Mouse (Mus musculus) lung, embryonic 16.5 days (tissue): ENCODE data around the gene Ccdc33. TPM values are rescaled to one million over a fixed set of nuclear protein-coding genes. Genes with fewer than 3 reads are reported as not detected.

Experiments
- ATAC-seq: fragments of 200-750 bp; cut with Nextera tagmentation; 2 replicates; pipeline ENCODE4 v1.8.0; 2017; ENCODE audit warnings: low read depth, mild to moderate bottlenecking, moderate library complexity
- H3K27ac ChIP-seq: fragments of 300-500 bp; sonication (generic); 2 replicates; pipeline ENCODE4 v1.5.1; 2014; ENCODE audit warnings: mild to moderate bottlenecking, control low read depth, low read length
- H3K27me3 ChIP-seq: fragments of 300-500 bp; sonication (generic); 2 replicates; pipeline ENCODE4 v1.6.1; 2014; ENCODE audit warnings: low read depth, low read length, mixed read lengths; ENCODE audit not compliant: control insufficient read depth, insufficient read depth
- H3K36me3 ChIP-seq: fragments of 300-500 bp; sonication (generic); 2 replicates; pipeline ENCODE4 v1.6.1; 2014; ENCODE audit warnings: low read length; ENCODE audit not compliant: control insufficient read depth, insufficient read depth
- H3K4me1 ChIP-seq: fragments of 300-500 bp; sonication (generic); replicated peaks from 2 replicates; pipeline ENCODE4 v1.6.1; 2014; ENCODE audit warnings: low read length, mixed read lengths; ENCODE audit not compliant: control insufficient read depth, insufficient read depth
- H3K4me2 ChIP-seq: fragments of 300-500 bp; sonication (generic); 2 replicates; pipeline ENCODE4 v1.6.1; 2014; ENCODE audit warnings: low read depth, low read length, control low read depth
- H3K4me3 ChIP-seq: fragments of 300-500 bp; sonication (generic); 2 replicates; pipeline ENCODE4 v1.5.1; 2014; ENCODE audit warnings: mild to moderate bottlenecking, low read length, control low read depth
- H3K9ac ChIP-seq: fragments of 300-500 bp; sonication (generic); 2 replicates; pipeline ENCODE4 v1.6.1; 2014; ENCODE audit warnings: low read length, control low read depth
- H3K9me3 ChIP-seq: fragments of 300-500 bp; sonication (generic); 2 replicates; pipeline ENCODE4 v1.6.1; 2016; ENCODE audit warnings: low read length; ENCODE audit not compliant: control insufficient read depth
- WGBS: fragments of 180-500 bp; shearing (Covaris S2); extraction: QIAGEN DNeasy Blood & Tissue Kit; methylation state at CpG from one replicate; pipeline ENCODE4 v1.1.7; 2014; 5-methylcytosine and 5-hydroxymethylcytosine counted together
- polyA plus RNA-seq: library from polyadenylated mRNA; unstranded; fragments of >200 nt; fragmentation: Nextera tagmentation; extraction: Ambion mirVana; gene quantifications from 2 replicates; pipeline ENCODE4 v1.2.1, GENCODE M21; 2015

Gene Ccdc33
- polyA plus RNA-seq, 1 experiment from 2014 or later, result 0.68 TPM

DNA sequence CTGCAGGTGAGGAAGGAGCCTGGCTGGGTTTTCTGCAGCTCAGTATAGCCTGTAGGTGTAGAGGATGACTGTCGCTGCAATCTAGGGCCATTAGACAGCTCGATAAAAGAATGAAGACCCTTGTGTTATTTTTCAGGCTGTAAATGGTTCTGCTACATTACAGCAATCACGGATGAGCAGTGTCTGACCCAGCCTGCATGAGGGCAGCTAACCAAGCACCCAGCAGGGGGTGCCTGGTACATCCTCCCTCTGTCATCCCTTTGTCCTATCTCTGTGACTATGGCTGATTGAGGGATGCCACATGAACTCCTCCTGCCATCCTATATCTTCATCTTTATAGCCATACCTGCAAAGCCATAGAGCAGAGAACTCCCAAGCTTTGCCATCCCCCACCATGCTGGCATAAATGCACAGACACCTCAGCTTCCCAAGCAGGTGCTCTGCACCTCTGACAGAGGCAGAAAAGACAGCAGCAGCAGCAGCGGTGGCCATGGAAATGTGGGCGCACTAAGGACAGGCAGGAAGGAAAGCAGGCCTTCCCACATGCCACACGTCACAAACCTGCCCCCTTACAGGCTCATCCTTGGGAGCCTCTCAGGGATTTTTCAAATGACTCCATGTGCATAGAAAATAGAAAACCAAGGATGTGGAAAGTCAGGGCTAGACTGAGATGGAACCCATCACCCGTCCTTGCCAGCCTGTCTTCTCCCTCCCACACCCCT, 31.2 kb downstream of the Ccdc33 start:
- H3K27me3 ChIP-seq, result no peaks in the 10 kb centered on the region
- H3K4me2 ChIP-seq, result no peak overlapping the region
- WGBS, result 66% methylated on average over 7 of the region's 7 CpGs
- H3K9me3 ChIP-seq, result no peaks in the 10 kb centered on the region
- no peak overlapping the region for H3K9ac ChIP-seq
- H3K27ac ChIP-seq, result no peak overlapping the region
- peaks cover 8% of the 10 kb centered on the region for H3K4me1 ChIP-seq
- H3K36me3 ChIP-seq, result no peaks in the 10 kb centered on the region
- ATAC-seq, result no peak
- H3K4me3 ChIP-seq, result no peak overlapping the region

DNA sequence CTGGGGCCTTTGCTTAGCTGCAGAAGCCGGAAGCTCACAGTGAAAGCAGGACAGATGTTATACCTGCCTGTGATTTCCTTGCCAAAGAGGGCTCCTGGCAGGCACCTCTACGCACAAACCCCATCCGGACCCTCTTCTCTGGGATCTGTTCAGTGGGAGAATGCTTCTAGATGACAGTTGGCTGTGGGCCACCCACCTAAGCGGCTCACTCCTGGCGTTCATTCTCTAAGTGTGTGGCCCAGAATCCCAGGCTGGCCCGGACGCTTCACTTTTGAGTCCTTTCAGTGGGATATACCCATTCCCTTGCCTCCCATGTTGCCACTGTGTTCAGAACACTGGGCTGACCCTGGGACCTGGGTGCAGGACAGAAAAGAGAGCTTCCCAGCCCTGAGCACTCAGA, 31.8 kb downstream of the Ccdc33 start:
- no peak for ATAC-seq
- Histone ChIP-seq H3K9ac (no peak overlapping the region), H3K36me3 (no peaks in the 10 kb centered on the region), H3K27ac (no peak overlapping the region), H3K4me2 (no peak overlapping the region), H3K9me3 (no peaks in the 10 kb centered on the region), H3K4me1 (peaks cover 5% of the 10 kb centered on the region), H3K4me3 (no peak overlapping the region), H3K27me3 (no peaks in the 10 kb centered on the region)
- WGBS, result 52% methylated on average over 7 of the region's 7 CpGs

DNA sequence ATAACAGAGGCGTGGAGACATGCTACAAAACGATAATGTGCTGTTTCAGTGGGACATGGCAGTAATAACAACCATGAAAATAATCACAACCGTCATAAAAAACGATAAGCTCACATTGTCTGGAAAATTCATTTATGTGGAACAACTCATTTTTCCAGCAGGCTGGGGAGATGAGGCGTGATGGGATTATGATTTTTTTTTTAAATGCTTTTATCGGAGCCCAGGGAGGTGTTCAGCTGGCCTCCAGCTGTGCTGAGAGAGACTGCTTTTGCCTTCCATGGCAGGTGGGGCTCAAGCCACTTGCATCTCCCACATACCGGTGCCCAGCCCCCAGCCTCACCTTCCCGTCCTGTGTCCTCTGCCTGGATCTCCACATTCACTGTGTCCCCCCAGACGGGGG, 32.4 kb downstream of the Ccdc33 start:
- no peak overlapping the region for H3K4me3 ChIP-seq
- H3K36me3 ChIP-seq, result no peaks in the 10 kb centered on the region
- H3K27me3 ChIP-seq, result no peaks in the 10 kb centered on the region
- WGBS, result 32% methylated on average over 9 of the region's 9 CpGs
- H3K27ac ChIP-seq, result no peak overlapping the region
- H3K4me1 ChIP-seq, result peaks cover 5% of the 10 kb centered on the region
- no peak overlapping the region for H3K9ac ChIP-seq
- H3K4me2 ChIP-seq, result no peak overlapping the region
- no peaks in the 10 kb centered on the region for H3K9me3 ChIP-seq
- no peak for ATAC-seq

DNA sequence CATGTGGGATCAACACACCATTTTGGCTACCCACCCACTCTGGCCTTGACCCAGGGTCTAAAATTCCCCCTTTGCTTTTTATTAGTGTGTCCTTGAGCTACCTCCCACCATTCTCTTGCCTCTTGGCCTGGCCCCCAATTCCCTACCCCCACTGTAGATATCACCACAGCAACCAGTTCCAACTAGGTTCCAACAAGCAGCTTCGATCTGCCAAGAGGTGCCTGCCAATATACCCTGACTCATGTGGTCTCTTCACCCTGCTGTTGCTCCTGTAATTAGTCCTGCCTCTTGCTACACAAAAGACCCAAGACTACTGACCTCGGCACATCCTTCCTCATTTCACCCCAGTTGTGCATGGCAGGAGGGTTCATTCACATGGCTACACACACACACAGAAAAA, 33.5 kb downstream of the Ccdc33 start:
- peaks cover 5% of the 10 kb centered on the region for H3K4me1 ChIP-seq
- H3K4me2 ChIP-seq, result no peak overlapping the region
- no peak overlapping the region for H3K9ac ChIP-seq
- no peaks in the 10 kb centered on the region for H3K36me3 ChIP-seq
- H3K9me3 ChIP-seq, result no peaks in the 10 kb centered on the region
- WGBS, result 19% methylated on average over 2 of the region's 2 CpGs
- H3K27me3 ChIP-seq, result no peaks in the 10 kb centered on the region
- H3K27ac ChIP-seq, result no peak overlapping the region
- ATAC-seq, result no peak
- H3K4me3 ChIP-seq, result no peak overlapping the region

GRCm38 (mm10) chr9:58084586-58084985, 34.0 kb downstream of the Ccdc33 start:
- H3K4me1 ChIP-seq, result peaks cover 5% of the 10 kb centered on the region
- ATAC-seq, result no peak
- H3K9ac ChIP-seq, result no peak overlapping the region
- no peak overlapping the region for H3K4me2 ChIP-seq
- no peaks in the 10 kb centered on the region for H3K9me3 ChIP-seq
- H3K4me3 ChIP-seq, result no peak overlapping the region
- no peaks in the 10 kb centered on the region for H3K36me3 ChIP-seq
- no peaks in the 10 kb centered on the region for H3K27me3 ChIP-seq
- WGBS, result 22% methylated on average over 8 of the region's 8 CpGs
- H3K27ac ChIP-seq, result no peak overlapping the region

DNA sequence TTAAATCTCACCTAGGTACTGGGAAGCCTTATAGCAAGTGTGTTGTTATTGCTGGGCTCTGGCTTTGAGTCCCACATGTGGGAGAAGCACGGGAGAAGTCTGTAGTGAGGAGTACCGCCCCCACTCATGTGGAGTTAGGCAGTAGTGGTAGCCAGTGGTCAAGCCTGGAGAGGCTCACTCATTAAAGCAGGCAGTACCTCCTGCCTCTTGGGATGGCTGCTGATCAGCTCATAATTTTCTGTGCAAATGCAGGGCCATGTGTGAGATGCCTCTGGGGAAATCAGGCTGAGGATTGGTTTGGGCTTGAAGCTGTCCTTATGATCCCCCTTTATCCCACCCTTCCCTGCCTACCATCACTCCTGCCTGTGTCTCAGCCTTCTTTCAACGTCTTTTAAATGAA, 44.1 kb downstream of the Ccdc33 start:
- H3K27ac ChIP-seq, result no peak overlapping the region
- ATAC-seq, result no peak

GRCm38 (mm10) chr9:58067546-58067945, 51.1 kb downstream of the Ccdc33 start:
- H3K9ac ChIP-seq, result no peak overlapping the region
- WGBS, result 78% methylated on average over 3 of the region's 3 CpGs
- H3K4me3 ChIP-seq, result no peak overlapping the region

More for the DNA sequence above, 44.1 kb downstream of the Ccdc33 start:
- Histone ChIP-seq H3K9ac (no peak overlapping the region), H3K9me3 (no peaks in the 10 kb centered on the region), H3K4me3 (no peak overlapping the region), H3K27me3 (no peaks in the 10 kb centered on the region), H3K36me3 (no peaks in the 10 kb centered on the region), H3K4me1 (no peaks in the 10 kb centered on the region), H3K4me2 (no peak overlapping the region)
- 41% methylated on average over 3 of the region's 3 CpGs for WGBS

DNA sequence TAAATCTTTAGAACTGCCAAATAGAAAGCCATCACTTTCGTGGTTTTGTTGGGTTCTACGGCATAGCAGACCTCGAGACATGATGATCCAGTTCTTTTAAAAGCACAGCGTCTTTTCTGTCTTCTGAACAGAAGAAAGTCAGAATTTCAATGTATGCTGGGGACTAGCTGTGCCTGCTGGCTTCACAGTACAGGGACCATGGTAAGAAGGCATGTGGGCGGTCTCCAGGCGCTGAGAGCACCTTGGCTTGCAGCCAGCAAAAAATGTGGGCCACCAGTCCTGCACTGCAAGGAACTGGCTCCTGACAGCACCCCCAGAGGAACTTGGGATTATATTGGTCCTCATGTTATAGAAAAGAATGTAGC, 51.9 kb downstream of the Ccdc33 start:
- WGBS, result 51% methylated on average over 6 of the region's 6 CpGs
- Histone ChIP-seq H3K4me3 (no peak overlapping the region), H3K36me3 (no peaks in the 10 kb centered on the region), H3K9me3 (no peaks in the 10 kb centered on the region), H3K4me1 (peaks cover 10% of the 10 kb centered on the region), H3K9ac (no peak overlapping the region), H3K27ac (no peak overlapping the region), H3K27me3 (no peaks in the 10 kb centered on the region; the same call in 1 of the 2 replicates), H3K4me2 (no peak overlapping the region)
- ATAC-seq, result peak; percentile 57; the same call in 1 of the 2 replicates

More at GRCm38 (mm10) chr9:58067546-58067945, 51.1 kb downstream of the Ccdc33 start:
- H3K4me1 ChIP-seq, result peaks cover 10% of the 10 kb centered on the region
- ATAC-seq, result no peak
- H3K4me2 ChIP-seq, result no peak overlapping the region
- H3K36me3 ChIP-seq, result no peaks in the 10 kb centered on the region
- H3K27ac ChIP-seq, result no peak overlapping the region
- H3K27me3 ChIP-seq, result no peaks in the 10 kb centered on the region
- H3K9me3 ChIP-seq, result no peaks in the 10 kb centered on the region

GRCm38 (mm10) chr9:58065977-58066730, 52.5 kb downstream of the Ccdc33 start:
- H3K9me3 ChIP-seq, result no peaks in the 10 kb centered on the region
- no peak overlapping the region for H3K27ac ChIP-seq
- ATAC-seq, result peak; percentile 45; the same call in 1 of the 2 replicates
- WGBS, result 53% methylated on average over 6 of the region's 6 CpGs
- H3K4me2 ChIP-seq, result no peak overlapping the region
- no peak overlapping the region for H3K9ac ChIP-seq
- H3K4me3 ChIP-seq, result no peak overlapping the region
- peaks cover 1% of the 10 kb centered on the region; the same call in 1 of the 2 replicates for H3K27me3 ChIP-seq
- no peaks in the 10 kb centered on the region for H3K36me3 ChIP-seq
- peaks cover 10% of the 10 kb centered on the region for H3K4me1 ChIP-seq
